In genomic region chr19:11414084-11414483, GRCm38 (mm10) we compare ENCODE assay signal across 9 mouse cellular contexts.
"Had no signal": no experiment of that assay in that cellular context is flagged by ENCODE, and none has a peak within 500 bp of the region (broad histone marks: within the 10 kb centered on the region; RNA-seq: fewer than 3 reads in every experiment).

No protein-coding gene starts in this region.

- DNase-seq: kidney, adult 18-20 months; kidney, postnatal 10 days; kidney, postnatal 4 days; lung, embryonic 14.5 days; lung, postnatal 10 days; lung, postnatal 4 days; retina, postnatal 1 day; right cerebral cortex, postnatal 4 days; spleen, adult 18-20 months had no signal
